Mouse (Mus musculus): ENCODE results near the gene Adam23.

The Adam23 gene

DNA sequence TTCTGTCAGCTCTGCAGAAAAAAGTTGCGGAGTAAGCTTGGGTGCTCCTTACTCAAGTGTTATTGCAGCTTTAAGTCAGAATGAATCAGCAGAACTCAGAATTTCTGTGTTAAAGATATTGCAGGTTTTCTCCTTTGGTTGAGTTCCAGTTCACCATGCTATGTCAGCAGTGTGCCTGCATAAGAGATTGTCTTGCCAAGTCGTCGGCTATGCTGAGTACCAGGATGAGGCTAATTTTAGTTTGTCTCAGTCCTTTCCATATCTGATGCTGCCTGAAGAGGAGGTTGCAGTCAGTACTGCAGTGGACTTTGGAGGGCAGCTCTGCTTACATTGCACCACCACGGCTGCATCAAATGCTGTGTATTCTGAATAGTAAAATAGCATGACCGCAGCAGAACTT is 33.3 kb downstream of the Adam23 start:
- DNase-seq (ENCODE audit: low spot score), result no peak

DNA sequence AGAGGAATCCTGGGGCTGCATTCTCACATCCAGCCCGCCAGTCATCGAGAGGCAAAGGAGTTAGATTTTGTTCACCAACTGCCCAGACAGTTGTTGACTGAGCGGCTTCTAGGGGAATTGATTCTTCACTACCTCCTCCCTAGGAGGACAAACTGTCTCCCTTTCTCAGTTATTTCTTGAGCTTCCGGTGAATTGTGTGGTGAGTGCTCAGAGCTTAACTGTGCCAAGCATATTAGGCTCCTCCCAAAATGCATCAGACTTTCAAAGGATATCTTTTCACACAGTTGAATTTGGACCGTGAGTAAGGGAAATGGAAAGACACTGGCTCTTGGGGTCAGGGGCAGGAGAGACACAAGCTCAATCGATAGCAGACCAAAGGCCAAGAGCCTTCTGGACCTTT is 39.0 kb downstream of the Adam23 start:
- no peak for DNase-seq (ENCODE audit: low spot score)

DNA sequence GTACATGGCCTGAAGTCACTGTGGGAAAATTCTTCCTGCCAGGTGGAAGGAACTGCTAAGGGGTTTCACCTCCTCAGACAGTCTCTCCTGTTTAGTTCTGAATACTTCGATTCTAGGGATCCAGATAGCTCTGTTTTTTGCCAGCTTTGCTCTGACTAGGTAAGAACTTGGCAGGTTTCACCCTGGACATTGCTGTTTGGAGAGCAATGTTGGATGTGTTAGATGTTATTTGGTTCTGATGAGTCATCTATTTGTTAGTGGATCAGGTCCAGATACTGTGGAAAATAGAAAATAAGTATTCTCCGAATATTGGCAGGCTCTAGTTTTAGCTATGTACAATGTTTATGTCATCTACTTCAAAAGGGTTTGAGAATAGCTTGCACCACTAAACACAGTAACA is 41.0 kb downstream of the Adam23 start:
- DNase-seq (ENCODE audit: low spot score), result no peak

DNA sequence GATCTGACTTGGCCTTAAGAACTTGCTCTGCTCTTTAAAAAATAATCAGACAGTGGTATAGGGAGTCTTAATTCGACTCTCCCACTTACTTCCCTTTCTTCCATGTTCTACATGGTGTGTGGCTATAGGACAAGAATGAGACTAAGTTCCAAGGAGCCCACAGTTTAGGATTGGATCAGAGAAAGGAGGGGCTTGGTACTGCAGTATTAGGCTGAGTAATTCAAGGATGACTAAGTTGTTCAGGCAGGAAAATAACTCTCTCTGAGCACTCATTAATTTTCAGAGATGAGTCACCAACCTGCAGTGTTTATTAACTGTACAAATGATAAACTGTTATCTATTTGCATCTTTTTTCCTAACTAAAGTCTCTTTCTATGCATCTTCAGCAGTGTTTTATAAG is 45.3 kb downstream of the Adam23 start:
- no peak for DNase-seq (ENCODE audit: low spot score)

DNA sequence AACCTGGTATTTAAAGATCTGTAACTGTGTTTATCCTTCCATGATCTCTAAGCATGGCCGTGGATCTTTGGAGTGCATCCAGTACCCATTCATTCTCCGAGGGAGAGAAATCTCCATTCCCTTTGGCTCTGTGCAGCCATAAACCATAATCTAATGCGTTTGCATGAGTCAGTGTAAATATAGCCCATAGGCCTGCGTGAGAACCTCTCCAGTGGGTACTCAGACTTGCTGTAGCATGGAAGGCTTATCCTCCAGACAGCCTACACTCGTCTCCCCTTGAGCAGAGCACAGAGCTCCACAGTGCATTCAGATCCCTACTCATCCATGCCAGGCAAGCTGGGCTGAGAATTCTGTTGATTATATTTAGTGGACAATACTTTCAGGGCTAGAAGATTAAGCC is 47.6 kb downstream of the Adam23 start:
- no peak for DNase-seq (ENCODE audit: low spot score)

DNA sequence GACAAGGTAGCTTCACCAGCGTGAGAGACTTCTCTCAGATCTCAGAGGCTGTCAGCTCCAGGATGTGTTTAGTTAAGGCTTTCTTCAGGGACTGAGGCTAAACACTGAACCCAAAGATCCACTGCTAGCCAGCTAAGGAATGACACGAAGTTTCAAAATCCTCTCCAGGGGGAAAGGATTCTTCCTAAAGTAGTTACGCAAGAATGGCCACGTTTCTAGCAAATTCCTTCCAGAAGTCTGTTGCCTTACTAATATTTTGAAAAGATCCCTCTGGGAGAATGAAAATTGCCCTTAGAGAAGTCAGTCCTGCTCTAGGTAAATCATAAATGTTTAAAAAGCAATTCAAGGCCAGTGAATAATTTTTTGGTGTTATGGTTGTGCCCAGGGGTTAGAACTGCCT is 61.7 kb downstream of the Adam23 start:
- DNase-seq (ENCODE audit: low spot score), result no peak

DNA sequence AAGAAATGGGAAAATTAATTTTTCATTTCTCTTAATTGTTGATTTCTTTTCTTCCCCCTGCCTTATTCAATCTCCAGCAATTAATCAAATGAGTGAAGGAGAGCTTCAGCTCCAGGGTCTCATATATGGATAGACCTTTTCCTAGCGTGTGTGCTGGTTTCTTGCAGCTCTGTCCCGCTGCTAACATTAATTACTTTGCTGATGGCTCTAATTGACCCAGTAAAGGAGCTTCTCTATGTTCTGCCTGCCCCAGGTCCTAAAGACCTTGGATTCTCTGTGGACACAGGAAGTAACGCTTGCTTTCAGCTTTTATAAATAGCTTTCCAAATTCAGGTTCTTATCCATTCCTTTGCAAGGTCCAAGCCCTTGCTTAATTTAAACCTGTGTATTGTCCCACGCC is 63.1 kb downstream of the Adam23 start:
- no peak for DNase-seq (ENCODE audit: low spot score)

DNA sequence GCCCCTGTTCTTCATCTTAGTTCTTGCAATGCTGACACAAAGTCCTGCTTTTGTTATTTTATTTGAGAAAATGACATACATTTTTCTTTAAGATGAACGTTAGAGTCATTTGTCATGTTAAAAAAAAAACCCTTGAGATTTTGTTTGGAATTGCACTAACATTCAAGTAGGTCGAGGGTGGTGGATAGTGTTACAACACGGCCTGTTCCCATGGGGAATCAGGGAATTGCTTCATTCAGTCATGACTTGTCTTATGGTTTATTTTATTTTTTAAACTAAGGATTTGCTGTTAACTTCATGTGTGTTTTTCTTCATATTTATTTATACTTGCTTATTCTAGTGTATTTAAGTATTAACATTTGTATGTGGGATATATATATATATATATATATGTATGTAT is 65.7 kb downstream of the Adam23 start:
- no peak for DNase-seq (ENCODE audit: low spot score)

DNA sequence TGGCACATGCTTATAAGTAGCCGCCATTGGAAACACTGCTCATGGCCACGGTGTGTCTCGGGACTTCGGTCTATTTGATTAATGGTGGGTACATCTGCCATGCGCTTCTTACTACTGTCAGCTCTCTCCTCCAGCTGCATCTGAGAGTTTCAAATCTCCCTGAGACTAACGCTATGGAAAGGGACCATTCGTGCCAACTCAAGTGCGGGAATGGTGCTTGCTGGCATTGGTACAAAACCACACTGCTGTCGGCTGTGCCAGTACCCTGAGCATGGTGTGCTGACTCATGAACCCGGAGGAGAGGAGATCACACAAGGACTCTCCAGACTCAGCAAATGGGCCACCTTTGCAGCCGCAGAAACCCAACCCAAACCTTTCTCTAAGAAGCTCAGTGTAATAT is 72.1 kb downstream of the Adam23 start:
- no peak for DNase-seq (ENCODE audit: low spot score)

DNA sequence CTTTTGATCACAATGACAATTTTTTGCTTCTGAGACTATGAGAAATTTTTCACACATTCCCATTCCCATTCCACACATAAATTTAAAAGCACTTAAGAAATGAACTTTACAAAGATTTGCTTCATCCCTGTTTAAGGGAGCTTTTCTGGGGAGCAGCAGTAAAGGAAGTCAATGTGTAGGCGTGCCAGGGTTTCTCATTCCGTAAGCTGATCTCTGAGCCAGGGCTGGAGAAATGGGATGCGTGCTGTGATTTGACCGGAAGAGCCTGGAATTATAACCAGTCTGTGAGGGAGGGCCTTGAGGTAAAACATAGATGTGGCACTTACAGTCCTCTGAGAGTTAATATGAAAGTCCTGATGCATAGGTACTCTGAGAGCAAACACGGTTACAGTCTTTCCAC is 73.1 kb downstream of the Adam23 start:
- no peak for DNase-seq (ENCODE audit: low spot score)

DNA sequence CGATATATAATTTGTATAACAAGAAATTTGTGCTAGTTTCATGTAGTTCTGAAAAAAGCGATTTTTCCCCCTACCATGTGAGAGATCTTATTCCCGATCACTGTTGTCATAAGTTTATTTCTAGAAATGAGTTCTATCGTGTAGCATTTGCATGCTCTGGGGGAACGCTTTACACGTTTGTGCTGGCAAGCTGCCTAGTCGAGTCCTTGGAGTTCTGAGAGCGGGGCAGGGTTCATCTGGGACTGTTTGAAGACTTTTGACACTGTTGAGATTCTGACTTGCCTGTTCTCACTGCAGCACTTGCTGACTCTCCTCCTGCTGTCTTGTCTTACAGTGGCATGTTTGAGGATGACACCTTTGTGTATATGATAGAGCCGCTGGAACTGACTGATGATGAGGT is 84.2 kb downstream of the Adam23 start:
- no peak for DNase-seq (ENCODE audit: low spot score)

DNA sequence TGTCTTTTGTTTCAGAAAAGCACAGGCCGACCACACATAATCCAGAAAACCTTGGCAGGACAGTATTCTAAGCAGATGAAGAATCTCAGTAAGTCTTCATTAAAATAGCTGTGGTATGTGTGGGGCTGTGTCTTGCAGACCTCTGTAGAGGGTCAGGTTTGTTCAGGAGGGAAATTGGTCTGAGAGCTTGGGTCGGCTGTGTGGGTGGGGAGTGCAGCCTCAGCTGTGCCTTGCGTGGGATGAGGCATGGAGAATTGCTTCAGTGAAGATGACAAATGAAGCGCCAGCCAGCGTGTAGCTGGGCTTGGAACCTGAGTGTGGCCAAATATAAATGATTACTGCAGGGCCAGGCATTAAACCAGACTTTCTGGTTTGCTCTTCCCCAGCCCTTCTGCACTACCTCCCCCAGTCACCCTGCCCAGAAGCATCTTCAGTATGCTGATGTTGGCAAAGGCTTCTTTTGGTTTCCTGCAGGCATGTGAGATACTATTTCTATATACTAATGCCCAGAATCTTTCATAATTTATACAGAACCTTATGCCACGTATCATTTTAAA is 88.7 kb downstream of the Adam23 start:
- DNase-seq (ENCODE audit: low spot score), result no peak

DNA sequence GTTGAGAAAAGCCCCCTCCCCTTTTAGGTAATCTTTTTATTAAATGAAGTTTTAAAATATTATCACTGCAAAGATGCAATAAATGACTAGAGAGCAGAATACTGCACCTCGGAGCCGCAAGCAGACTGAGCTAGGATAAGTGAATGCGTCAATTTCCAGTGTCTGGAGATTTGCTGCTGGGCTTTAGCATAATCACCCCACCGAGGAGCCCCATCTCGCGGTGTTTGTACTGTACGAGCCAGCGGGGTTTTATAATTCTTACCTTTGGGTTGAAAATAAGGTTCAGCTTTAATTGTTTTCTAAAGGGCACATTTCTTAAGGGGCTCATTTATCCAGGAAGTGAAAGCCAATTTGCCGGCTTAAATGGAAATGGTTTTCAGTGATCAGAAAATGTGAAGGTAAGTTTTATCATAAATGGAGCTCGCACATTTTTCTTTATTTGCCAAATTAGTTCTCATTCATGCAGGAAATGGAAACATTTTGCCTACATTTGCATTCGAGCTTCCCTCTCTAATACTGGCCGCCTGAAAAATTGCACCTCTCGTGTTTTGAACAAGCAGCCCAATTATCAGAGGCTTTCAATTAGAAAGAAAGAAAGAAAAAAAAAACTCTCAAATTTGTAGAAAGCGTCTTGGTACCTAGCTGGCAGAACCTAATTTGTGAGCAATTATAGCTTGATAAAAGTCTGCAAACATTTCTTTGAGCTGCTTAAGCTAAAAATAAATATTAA is 94.4 kb downstream of the Adam23 start:
- DNase-seq (ENCODE audit: low spot score), result no peak

DNA sequence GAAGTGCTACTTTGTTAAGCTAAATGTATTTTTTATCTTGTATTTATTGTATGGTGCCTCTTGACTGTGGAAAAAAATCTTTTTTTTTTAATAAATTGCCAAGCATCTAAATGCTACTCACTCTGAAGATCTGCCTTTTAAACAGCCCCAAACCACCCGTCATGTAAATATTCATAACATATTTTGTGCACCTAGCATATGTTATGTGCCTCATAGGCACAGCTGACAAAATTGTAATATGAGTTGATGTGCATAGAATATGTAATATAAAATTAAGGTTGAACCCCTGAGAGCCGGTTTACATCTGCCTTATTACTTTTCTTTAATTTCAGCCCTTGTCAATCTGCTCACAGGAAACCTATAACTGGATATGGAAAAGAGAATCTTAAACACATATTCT is 98.4 kb downstream of the Adam23 start:
- no peak for DNase-seq (ENCODE audit: low spot score)

DNA sequence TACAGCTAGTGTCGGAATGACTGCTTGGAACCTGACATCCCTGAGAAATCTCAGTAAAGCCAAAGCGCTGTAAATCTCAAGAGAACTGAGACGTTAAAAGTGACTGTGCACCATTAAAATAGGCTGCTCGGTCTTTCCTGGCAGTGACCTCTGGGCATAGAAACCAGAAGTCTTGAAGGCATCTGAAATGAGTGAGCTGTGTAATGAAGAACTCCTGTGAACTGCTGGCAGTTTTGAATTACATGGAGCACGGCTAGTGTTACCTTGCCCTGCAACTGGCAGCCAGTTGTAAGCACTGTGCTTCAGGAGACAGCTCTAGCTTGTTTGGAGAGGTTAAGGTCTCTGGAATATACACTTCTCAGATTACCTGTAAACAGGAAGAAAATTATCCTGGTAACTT is 107.3 kb downstream of the Adam23 start:
- DNase-seq (ENCODE audit: low spot score), result no peak

DNA sequence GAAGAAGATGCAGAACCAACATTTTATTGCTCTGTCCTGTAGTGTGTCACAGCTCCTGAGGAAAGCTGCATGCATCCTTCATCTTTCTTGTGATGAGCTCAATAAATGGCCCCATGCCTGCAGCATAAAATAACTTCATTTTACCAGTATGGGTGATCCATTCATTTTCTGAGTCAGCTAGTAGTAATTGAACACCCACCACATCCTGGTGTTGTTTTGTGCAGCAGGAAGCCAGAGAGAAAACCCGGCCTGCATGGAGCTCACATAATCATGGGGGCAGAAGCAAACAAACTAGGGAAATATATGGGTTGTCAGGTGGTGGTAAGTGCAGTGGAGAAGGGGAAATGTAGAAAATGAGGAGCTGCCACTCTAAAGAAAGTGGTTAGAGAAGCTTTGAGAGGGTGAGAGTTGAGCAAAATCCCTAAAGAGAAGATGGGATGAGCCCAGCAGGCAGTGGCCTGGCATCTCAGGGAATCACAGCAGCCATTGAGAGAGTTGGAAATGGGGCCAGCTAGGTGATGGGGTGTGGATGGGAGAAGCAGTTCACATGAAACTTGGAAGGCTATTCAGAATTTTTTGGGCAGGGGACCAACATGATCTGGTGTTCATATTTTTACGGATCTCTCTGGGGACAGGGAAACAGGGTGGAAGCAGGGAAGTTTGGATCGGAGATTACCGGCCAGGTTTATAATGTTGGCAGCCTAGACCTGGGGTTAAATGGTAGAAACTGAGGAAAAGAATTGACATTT is 116.3 kb downstream of the Adam23 start:
- DNase-seq (ENCODE audit: low spot score), result no peak

DNA sequence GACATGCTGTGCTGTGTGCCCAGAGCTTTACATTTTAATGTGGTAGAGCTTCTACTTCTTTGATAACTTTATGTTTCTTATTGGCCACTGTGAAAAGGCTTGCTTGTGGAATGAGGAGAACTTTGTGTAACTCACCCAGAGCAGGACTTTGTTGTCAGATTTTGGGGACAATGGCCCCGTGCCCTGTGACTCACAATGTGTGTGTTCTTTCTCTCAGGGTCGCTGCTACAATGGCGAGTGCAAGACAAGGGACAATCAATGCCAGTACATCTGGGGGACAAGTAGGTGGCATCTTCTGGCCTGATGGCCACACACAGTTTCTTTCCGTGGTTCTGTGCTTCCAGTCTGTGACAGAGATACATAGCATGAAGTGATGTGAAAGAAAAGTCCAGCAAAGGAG is 118.2 kb downstream of the Adam23 start:
- DNase-seq (ENCODE audit: low spot score), result no peak

DNA sequence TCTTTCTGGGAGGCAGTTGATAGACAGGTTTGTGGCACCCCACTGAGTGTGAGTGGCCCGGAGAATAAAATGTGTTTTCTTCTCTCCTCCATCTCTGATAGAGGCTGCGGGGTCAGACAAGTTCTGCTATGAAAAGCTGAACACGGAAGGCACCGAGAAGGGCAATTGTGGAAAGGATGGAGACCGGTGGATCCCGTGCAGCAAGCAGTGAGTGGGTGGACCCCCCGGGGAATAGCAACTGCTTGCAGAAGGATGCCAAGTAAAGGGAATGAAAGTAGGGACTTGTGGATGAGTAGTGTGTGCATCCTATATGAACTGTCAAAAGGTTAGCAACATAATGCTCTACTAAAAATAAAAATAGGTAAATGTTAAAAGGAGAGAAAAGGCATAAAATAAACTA is 120.8 kb downstream of the Adam23 start:
- no peak for DNase-seq (ENCODE audit: low spot score)

DNA sequence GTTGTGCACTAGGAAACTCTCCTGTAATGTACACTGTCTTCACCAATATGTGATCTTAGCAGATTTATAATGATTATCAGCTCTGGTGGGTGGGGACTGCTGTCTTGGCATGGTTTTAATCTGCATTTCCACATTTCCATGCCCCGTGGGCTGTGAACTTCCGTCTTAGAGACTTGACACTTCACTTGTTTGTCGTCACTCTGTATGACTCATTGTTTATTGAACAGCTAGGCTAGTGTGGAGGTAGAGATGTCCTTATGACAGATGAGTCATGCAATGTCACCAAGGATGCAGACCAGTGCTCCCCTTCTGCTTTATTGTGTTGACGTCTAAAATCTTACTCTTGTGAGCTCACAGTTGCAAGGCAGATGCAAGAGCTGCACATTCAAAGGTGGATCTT is 121.3 kb downstream of the Adam23 start:
- DNase-seq (ENCODE audit: low spot score), result no peak

DNA sequence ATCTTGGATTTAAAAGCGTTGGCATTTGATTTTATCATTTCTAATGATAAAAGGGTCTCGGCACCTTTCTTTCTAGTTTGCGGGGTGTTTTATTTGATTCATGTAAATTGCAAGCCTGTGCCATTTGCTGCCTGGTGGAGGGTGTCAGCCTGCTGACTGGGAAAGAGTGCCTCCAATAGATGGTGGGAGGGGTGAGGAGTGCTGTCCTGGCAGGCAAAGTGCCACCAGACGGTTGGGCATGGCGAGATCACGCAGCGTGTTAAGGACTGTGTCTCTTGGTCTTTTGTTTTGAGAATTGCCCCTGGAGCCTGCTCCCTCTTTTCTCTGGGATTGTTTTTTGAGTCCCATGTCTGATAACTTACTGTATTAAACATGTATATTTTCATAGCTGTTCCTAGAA is 126.5 kb downstream of the Adam23 start:
- DNase-seq (ENCODE audit: low spot score), result no peak

DNA sequence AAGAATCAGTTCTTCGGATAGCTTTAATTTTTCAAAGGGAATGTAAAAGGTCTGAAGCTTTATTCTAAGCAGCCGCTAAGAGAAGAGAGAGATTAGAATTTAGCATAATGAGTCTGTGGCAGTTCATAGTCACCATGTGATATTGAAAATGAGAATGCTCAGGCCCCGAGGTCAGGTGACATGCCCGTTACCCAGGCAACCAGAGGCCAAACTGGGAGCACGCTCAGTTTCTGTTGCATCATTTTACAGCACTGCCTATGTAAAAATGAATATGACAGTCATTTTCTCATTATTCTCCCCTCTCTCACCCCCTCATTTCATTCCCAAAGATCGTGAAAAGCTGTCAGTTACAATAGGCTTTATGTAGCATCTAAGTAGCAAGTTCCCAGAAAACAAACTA is 127.7 kb downstream of the Adam23 start:
- no peak for DNase-seq (ENCODE audit: low spot score)

DNA sequence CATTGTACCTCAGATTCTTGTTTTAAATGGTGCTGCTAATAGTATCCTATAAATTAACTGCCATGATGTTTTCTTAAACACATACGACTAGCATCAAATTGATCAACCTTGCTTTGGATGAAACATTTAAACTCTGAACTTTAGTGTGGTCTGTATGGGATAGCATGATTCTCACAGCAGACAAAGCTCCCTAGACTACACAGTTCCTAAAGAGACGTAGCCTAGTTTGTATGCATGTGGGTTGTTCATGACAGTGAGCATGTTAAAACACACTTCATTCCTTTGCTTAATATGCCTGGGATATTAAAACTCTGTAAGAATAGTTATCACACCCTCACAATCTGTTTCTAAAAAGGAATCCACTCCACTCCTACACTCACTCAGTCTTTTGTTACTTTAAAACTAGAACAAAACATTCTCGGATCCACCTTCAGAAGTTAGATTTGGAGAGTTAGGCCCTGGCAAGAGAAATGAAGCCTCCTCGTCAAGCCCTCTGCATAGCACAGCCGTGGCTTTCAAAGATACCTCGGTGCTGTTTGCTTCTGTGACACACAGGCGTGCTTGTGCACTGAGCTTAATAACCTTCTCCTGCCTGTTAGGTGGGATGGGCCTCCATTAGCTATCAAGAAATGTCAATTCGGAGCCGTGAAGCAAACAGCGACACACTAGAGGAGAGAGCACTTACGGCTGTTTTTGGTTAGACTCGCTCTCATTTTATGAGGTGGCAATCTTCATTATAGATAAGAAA is 128.3 kb downstream of the Adam23 start:
- no peak for DNase-seq (ENCODE audit: low spot score)

DNA sequence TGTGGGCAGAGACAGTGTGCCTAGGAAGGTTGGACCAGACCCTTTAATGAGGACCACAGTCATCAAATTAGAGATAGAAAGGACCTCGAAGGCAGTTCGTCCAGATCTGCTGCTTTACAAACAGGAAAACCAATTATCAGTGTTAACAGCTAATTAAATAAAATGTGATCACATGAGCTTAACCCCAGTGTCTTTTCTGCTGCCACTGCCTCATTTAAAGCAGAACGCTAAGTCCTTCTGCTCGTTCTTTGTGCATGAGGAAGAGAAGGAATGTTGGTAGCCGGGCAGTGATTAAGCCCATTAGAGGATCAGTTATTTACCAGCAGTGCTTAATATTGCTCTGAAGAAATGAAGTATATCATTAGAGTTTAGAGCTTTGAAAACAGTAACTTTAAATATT is 131.1 kb downstream of the Adam23 start:
- no peak for DNase-seq (ENCODE audit: low spot score)
